Mouse (Mus musculus): ENCODE data around the gene Mindy3. TPM values are rescaled to one million over a fixed set of nuclear protein-coding genes. Genes with fewer than 3 reads are reported as not detected.

Mindy3 gene
- polyA plus RNA-seq (2015; fragmentation: Illumina TruSeq; extraction: RNeasy Lipid Tissue Mini Kit (QIAGEN cat#74804); ENCODE audit: low read depth, low replicate concordance) = 89.7 TPM

GRCm38 (mm10) chr2:12419262-12419655, at the start of gene Mindy3:
Gene Mindy3 (minus strand): TSS chr2:12419470.

DNA sequence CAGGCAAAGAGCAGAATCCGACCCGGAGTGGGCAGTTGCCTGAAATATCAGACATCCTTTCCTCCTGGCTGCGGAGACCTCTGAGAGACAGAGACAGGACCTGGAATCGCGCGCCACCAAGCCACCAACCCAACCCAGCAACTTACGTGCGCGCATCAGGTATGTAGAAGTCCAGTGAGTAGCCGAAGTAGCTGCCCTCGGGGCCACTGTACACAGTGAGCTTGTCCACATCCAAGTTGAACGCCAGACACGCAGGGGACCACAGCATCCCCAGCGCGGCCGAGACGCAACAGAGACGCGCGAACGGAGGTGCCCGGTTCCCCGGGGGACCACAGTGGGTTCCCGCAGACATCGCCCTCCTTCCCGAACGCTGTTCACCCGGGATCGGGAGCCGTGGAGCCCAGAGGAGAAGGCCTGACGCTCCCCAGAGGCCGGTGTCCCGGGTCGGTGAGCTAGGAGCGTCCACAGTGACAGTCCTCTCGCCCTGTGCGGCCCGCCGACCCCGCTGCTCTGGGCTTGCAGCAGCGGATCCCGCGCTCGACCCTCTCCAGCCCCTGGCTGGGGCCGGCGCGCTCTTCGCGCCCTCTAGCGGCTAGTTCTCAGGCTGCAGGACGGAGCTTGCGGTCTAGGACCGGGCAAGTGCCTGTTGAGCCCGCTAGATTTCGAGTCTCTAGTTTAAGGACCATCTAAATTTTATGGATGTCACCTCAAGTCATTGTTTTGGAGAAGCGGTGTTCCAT, 117.7 kb downstream of the Mindy3 start, which contains the start of gene Itga8:
Gene Itga8, minus strand, starts transcription at position 492 of the 740 bp plus-strand sequence.

Other genes starting within 250 kb of the Mindy3 start
- 4.8 TPM for gene Itga8, start 117.5 kb downstream of the Mindy3 start, polyA plus RNA-seq (2015; fragmentation: Illumina TruSeq; extraction: RNeasy Lipid Tissue Mini Kit (QIAGEN cat#74804); ENCODE audit: low read depth, low replicate concordance)

Measured in brain, adult 10 weeks (tissue).